9 mouse cellular contexts compared by ENCODE assay signal in genomic region chr2:30809503-30809902, GRCm38 (mm10). TPM values are rescaled to one million over a fixed set of nuclear protein-coding genes. Genes with fewer than 3 reads are reported as not detected.
A peak's percentile ranks its signal among the peaks of the same experiment; 100 is the strongest.
DNase-seq lines count a peak whose midpoint lies in the region; ATAC-seq and TF ChIP-seq lines count a peak whose summit lies in the region.
"Had no signal": no experiment of that assay in that cellular context is flagged by ENCODE, and none has a peak within 500 bp of the region (broad histone marks: within the 10 kb centered on the region; RNA-seq: fewer than 3 reads in every experiment).

No protein-coding gene starts in this region.

- peaks cover 35% of the 10 kb centered on the region for H3K4me1 ChIP-seq in heart, embryonic 13.5 days
- peaks cover 66% of the 10 kb centered on the region for H3K4me1 ChIP-seq in E14TG2a.4 (replicated peaks; ENCODE audit: low read depth, low read length)
- H3K4me1 ChIP-seq in hindbrain, embryonic 12.5 days = peaks cover 27% of the 10 kb centered on the region

- intact Hi-C loops in heart, postnatal 36 days (cut with DNase I) = no loop called here
- intact Hi-C loops in gastrocnemius, adult 2 months (cut with DNase I) = no loop called here
- intact Hi-C loops in left cerebral cortex, postnatal 4 days (cut with DNase I) = no loop called here

- no peaks in the 10 kb centered on the region for H3K27me3 ChIP-seq in heart, embryonic 13.5 days (replicated peaks)
- H3K27me3 ChIP-seq in E14TG2a.4 (ENCODE audit: insufficient read depth, low read length) = no peaks in the 10 kb centered on the region
- H3K27me3 ChIP-seq in hindbrain, embryonic 12.5 days = no peaks in the 10 kb centered on the region

- DNase-seq in heart, postnatal 36 days = no peak
- peak; percentile 48 for DNase-seq in lung, postnatal 14 days
- no peak for DNase-seq in gastrocnemius, adult 2 months
- no peak for DNase-seq in left cerebral cortex, postnatal 4 days
- no peak for DNase-seq in adrenal gland, adult 8-10 months

- H3K4me2 ChIP-seq in heart, embryonic 13.5 days = peak overlapping the region; percentile 90
- peak overlapping the region; percentile 79 for H3K4me2 ChIP-seq in hindbrain, embryonic 12.5 days (replicated peaks)

- peak overlapping the region; percentile 56 for H3K9ac ChIP-seq in heart, embryonic 13.5 days
- H3K9ac ChIP-seq in hindbrain, embryonic 12.5 days = no peak overlapping the region; the same call in 1 of the 2 replicates

- 74% methylated on average over 5 of the region's 5 CpGs for WGBS in heart, embryonic 13.5 days
- WGBS in hindbrain, embryonic 12.5 days = 87% methylated on average over 5 of the region's 5 CpGs

- H3K36me3 ChIP-seq in heart, embryonic 13.5 days = peaks cover 43% of the 10 kb centered on the region
- H3K36me3 ChIP-seq in E14TG2a.4 (ENCODE audit: insufficient read depth, low read length) = peaks cover 48% of the 10 kb centered on the region
- peaks cover 26% of the 10 kb centered on the region for H3K36me3 ChIP-seq in hindbrain, embryonic 12.5 days

- no peaks in the 10 kb centered on the region for H3K9me3 ChIP-seq in heart, embryonic 13.5 days
- peaks cover 11% of the 10 kb centered on the region for H3K9me3 ChIP-seq in E14TG2a.4 (ENCODE audit: low read length)
- H3K9me3 ChIP-seq in hindbrain, embryonic 12.5 days (replicated peaks) = no peaks in the 10 kb centered on the region
- H3K9me3 ChIP-seq: megakaryocyte, embryonic 14.5 days had no signal

- no peak for ATAC-seq in heart, embryonic 13.5 days (ENCODE audit: extremely low read depth, insufficient number of reproducible peaks, low FRiP score, low TSS enrichment)
- ATAC-seq in hindbrain, embryonic 12.5 days (ENCODE audit: low FRiP score) = no peak

- peak overlapping the region; percentile 91 for H3K4me3 ChIP-seq in heart, embryonic 13.5 days
- peak overlapping the region; percentile 97 for H3K4me3 ChIP-seq in E14TG2a.4 (replicated peaks; ENCODE audit: low read length)
- peak overlapping the region; percentile 14; the same call in 1 of the 2 replicates for H3K4me3 ChIP-seq in hindbrain, embryonic 12.5 days
- H3K4me3 ChIP-seq in gastrocnemius, adult 2 months = no peak overlapping the region

- no peak overlapping the region for H3K27ac ChIP-seq in heart, embryonic 13.5 days (replicated peaks)
- no peak overlapping the region for H3K27ac ChIP-seq in hindbrain, embryonic 12.5 days
- no peak overlapping the region for H3K27ac ChIP-seq in gastrocnemius, adult 2 months

- TF ChIP-seq CTCF in E14TG2a.4 (conservative IDR thresholded peaks at IDR 0.05; ENCODE audit: low read length) = no peak
- TF ChIP-seq CTCF in gastrocnemius, adult 2 months (IDR thresholded peaks at IDR 0.05) = no peak

RNA-seq across cellular contexts. Expression of gene Ntmt1, which starts 1.9 kb away (rescaled TPM):
- polyA plus RNA-seq in heart, embryonic 13.5 days (2015; fragmentation: Nextera tagmentation; extraction: Ambion mirVana) = 72.7 and 81.4 TPM in 2 replicates
- total RNA-seq in heart, postnatal 36 days (2021) = 10 to 100 TPM; 23.4 to 27.8 TPM
- polyA plus RNA-seq in hindbrain, embryonic 12.5 days (2016; fragmentation: Nextera tagmentation; extraction: Ambion mirVana) = 97.2 and 102 TPM in 2 replicates
- 10 to 100 TPM; 14.3 to 15.6 TPM for total RNA-seq in gastrocnemius, adult 2 months (2021)
- total RNA-seq in left cerebral cortex, postnatal 4 days (2021) = 10 to 100 TPM; 55.6 to 58.9 TPM
- total RNA-seq in adrenal gland, adult 8-10 months (2022) = 10 to 100 TPM; 40.1 to 77.8 (median 49.1) TPM

RNA-seq across cellular contexts. Expression of gene 1700001O22Rik, which starts 6.0 kb away (rescaled TPM):
- polyA plus RNA-seq in heart, embryonic 13.5 days (2015; fragmentation: Nextera tagmentation; extraction: Ambion mirVana) = 1.7 and 2.1 TPM in 2 replicates
- total RNA-seq in heart, postnatal 36 days (2021) = under 1 TPM; 0.67 to 0.76 TPM
- polyA plus RNA-seq in hindbrain, embryonic 12.5 days (2016; fragmentation: Nextera tagmentation; extraction: Ambion mirVana) = 1.9 and 2.2 TPM in 2 replicates
- 10 to 100 TPM in 1 of 2 experiments, under 1 TPM in 1; 0.33 to 22.0 TPM for total RNA-seq in gastrocnemius, adult 2 months (2021)
- 1 to 10 TPM; 2.1 to 2.5 TPM for total RNA-seq in left cerebral cortex, postnatal 4 days (2021)
- 1 to 10 TPM; 3.6 to 6.2 (median 5.7) TPM for total RNA-seq in adrenal gland, adult 8-10 months (2022)

RNA-seq across cellular contexts. Expression of gene Asb6, which starts 20.6 kb away (rescaled TPM):
- polyA plus RNA-seq in heart, embryonic 13.5 days (2015; fragmentation: Nextera tagmentation; extraction: Ambion mirVana) = 20.0 and 21.8 TPM in 2 replicates
- total RNA-seq in heart, postnatal 36 days (2021) = 1 to 10 TPM; 7.3 to 8.1 TPM
- polyA plus RNA-seq in hindbrain, embryonic 12.5 days (2016; fragmentation: Nextera tagmentation; extraction: Ambion mirVana) = 38.9 and 40.6 TPM in 2 replicates
- total RNA-seq in gastrocnemius, adult 2 months (2021) = 1 to 10 TPM; 7.0 TPM
- 10 to 100 TPM; 29.2 to 33.2 TPM for total RNA-seq in left cerebral cortex, postnatal 4 days (2021)
- total RNA-seq in adrenal gland, adult 8-10 months (2022) = 10 to 100 TPM; 32.9 to 41.3 (median 33.4) TPM

RNA-seq across cellular contexts. Expression of gene Prrx2, which starts 25.3 kb away (rescaled TPM):
- 30.3 and 37.0 TPM in 2 replicates for polyA plus RNA-seq in heart, embryonic 13.5 days (2015; fragmentation: Nextera tagmentation; extraction: Ambion mirVana)
- total RNA-seq in heart, postnatal 36 days (2021) = 1 to 10 TPM in 1 of 2 experiments, under 1 TPM in 1; 0.41 to 1.1 TPM
- polyA plus RNA-seq in hindbrain, embryonic 12.5 days (2016; fragmentation: Nextera tagmentation; extraction: Ambion mirVana) = 38.8 and 38.9 TPM in 2 replicates
- 1 to 10 TPM; 1.2 to 4.2 TPM for total RNA-seq in gastrocnemius, adult 2 months (2021)
- 1 to 10 TPM; 2.5 to 3.7 TPM for total RNA-seq in left cerebral cortex, postnatal 4 days (2021)
- 1 to 10 TPM in 2 of 4 experiments, under 1 TPM in 2; 0.59 to 2.2 (median 1.3) TPM for total RNA-seq in adrenal gland, adult 8-10 months (2022)
